8 mouse cellular contexts compared by ENCODE assay signal in the genomic region with DNA sequence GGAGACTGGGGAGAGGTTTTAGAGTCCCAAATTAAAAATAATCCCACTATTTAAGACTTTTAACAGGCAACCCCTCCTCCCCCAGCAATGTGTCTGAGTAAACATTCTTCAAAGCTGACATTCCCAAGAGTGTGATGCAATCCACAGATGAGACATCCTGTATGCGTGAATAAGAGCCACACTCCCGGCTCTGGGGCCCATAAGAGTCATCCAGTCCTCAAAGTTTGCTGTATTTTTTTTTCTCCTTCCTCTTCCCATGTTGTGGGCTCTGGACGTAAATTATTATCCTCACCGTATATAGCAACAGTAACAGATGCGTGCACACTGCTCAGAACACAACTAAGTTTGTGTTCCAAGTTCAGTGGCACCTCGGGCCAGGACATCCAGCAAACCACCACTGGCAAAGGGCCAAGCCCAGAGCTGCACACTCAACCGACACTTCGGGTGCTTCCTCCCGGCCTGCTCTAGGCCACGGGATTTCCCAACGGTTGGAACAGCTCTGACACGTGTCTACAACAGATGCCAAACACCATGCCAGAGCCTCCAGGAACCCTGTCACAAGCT.
DNase-seq lines count a peak whose midpoint lies in the region; ATAC-seq and TF ChIP-seq lines count a peak whose summit lies in the region.

No protein-coding gene starts in this region.

- H3K4me3 ChIP-seq in kidney, embryonic 15.5 days (replicated peaks) = no peak overlapping the region
- no peak overlapping the region for H3K4me3 ChIP-seq in myocyte
- H3K4me3 ChIP-seq in hindbrain, embryonic 10.5 days = no peak overlapping the region
- H3K4me3 ChIP-seq in forebrain, embryonic 16.5 days (replicated peaks; ENCODE audit: low read length) = no peak overlapping the region

- no peak for TF ChIP-seq POLR2A in myocyte (IDR thresholded peaks at IDR 0.05; ENCODE audit: insufficient read length, low read depth)

- no peak overlapping the region for H3ac ChIP-seq in myocyte (ENCODE audit: control insufficient read depth, insufficient read length)

- intact Hi-C loops in gastrocnemius, postnatal 36 days (cut with DNase I) = no loop called here

- no peak overlapping the region for H3K9ac ChIP-seq in kidney, embryonic 15.5 days
- H3K9ac ChIP-seq in forebrain, embryonic 16.5 days (replicated peaks; ENCODE audit: low read depth, low read length) = no peak overlapping the region

- DNase-seq in spleen, postnatal 36 days (ENCODE audit: low spot score in 2 of 2) = peak; percentile 12 to 33
- DNase-seq in spleen, adult 12 weeks (ENCODE audit: low spot score) = no peak
- peak; percentile 56 to 57 for DNase-seq in gastrocnemius, postnatal 36 days
- DNase-seq in yolk sac, embryonic 10.5 days (ENCODE audit: low spot score) = no peak
- no peak for DNase-seq in hindbrain, embryonic 10.5 days (ENCODE audit: low spot score)

- H3K27me3 ChIP-seq in kidney, embryonic 15.5 days = no peaks in the 10 kb centered on the region
- no peaks in the 10 kb centered on the region for H3K27me3 ChIP-seq in myocyte (ENCODE audit: control insufficient read depth, insufficient read depth, insufficient read length)
- no peaks in the 10 kb centered on the region; the same call in 1 of the 2 replicates for H3K27me3 ChIP-seq in hindbrain, embryonic 10.5 days (ENCODE audit: insufficient read depth, poor library complexity, severe bottlenecking)
- H3K27me3 ChIP-seq in forebrain, embryonic 16.5 days (replicated peaks; ENCODE audit: control insufficient read depth, insufficient read depth, low read length) = no peaks in the 10 kb centered on the region

- no peaks in the 10 kb centered on the region for H3K9me3 ChIP-seq in kidney, embryonic 15.5 days (replicated peaks)
- no peaks in the 10 kb centered on the region for H3K9me3 ChIP-seq in hindbrain, embryonic 10.5 days
- H3K9me3 ChIP-seq in forebrain, embryonic 16.5 days (ENCODE audit: control insufficient read depth, low read length) = no peaks in the 10 kb centered on the region

- no peak overlapping the region for H3K4me2 ChIP-seq in kidney, embryonic 15.5 days
- peak overlapping the region; percentile 69 for H3K4me2 ChIP-seq in myocyte (ENCODE audit: low read depth)
- no peak overlapping the region for H3K4me2 ChIP-seq in forebrain, embryonic 16.5 days (ENCODE audit: low read length)

- no peaks in the 10 kb centered on the region for H3K36me3 ChIP-seq in kidney, embryonic 15.5 days
- H3K36me3 ChIP-seq in myocyte (ENCODE audit: control insufficient read depth, insufficient read depth) = no peaks in the 10 kb centered on the region
- H3K36me3 ChIP-seq in hindbrain, embryonic 10.5 days = no peaks in the 10 kb centered on the region
- no peaks in the 10 kb centered on the region for H3K36me3 ChIP-seq in forebrain, embryonic 16.5 days (ENCODE audit: control insufficient read depth, insufficient read depth)

- peaks cover 16% of the 10 kb centered on the region for H3K4me1 ChIP-seq in kidney, embryonic 15.5 days
- peaks cover 27% of the 10 kb centered on the region for H3K4me1 ChIP-seq in hindbrain, embryonic 10.5 days (replicated peaks)
- H3K4me1 ChIP-seq in forebrain, embryonic 16.5 days (replicated peaks; ENCODE audit: control insufficient read depth, insufficient read depth, low read length) = peaks cover 10% of the 10 kb centered on the region

- WGBS in kidney, embryonic 15.5 days = 49% methylated on average over 12 of the region's 12 CpGs
- 84% methylated on average over 12 of the region's 12 CpGs for WGBS in hindbrain, embryonic 10.5 days
- WGBS in forebrain, embryonic 16.5 days = 72% methylated on average over 12 of the region's 12 CpGs

- peak; percentile 10; the same call in 1 of the 2 replicates for ATAC-seq in kidney, embryonic 15.5 days (replicated peaks; ENCODE audit: low FRiP score)
- no peak for ATAC-seq in forebrain, embryonic 16.5 days

- H3K27ac ChIP-seq in kidney, embryonic 15.5 days = 0 out of 2 replicates have a peak overlapping the region, but pooled peaks have one; percentile 39
- H3K27ac ChIP-seq in hindbrain, embryonic 10.5 days = no peak overlapping the region
- no peak overlapping the region for H3K27ac ChIP-seq in forebrain, embryonic 16.5 days (ENCODE audit: low read length)

- H3K79me2 ChIP-seq in myocyte (ENCODE audit: control insufficient read depth, insufficient read depth) = no peaks in the 10 kb centered on the region

TF ChIP-seq in myocyte, 11 proteins besides CTCF, POLR2A, EP300 and RAD21:
- TF ChIP-seq MYOG (IDR thresholded peaks at IDR 0.05; ENCODE audit: control insufficient read depth in 1 of 3, insufficient read depth in 1 of 3, insufficient read length in 2 of 3, low read depth in 2 of 3) (peak in 1 of 3 experiments; percentile 59), CEBPB (IDR thresholded peaks at IDR 0.05; ENCODE audit: insufficient read depth, poor library complexity, severe bottlenecking) (peak; percentile 98), MAX (IDR thresholded peaks at IDR 0.05; ENCODE audit: low read depth) (peak; percentile 34), TCF12 (IDR thresholded peaks at IDR 0.05; ENCODE audit: insufficient read depth, poor library complexity, severe bottlenecking) (no peak)

Comparison
In these comparisons a context has a peak if more than half of its experiments do, and no peak if none do; other contexts are left out.
1. DNase-seq: peak in spleen, postnatal 36 days (2 of 2) and gastrocnemius, postnatal 36 days (2 of 2); none in spleen, adult 12 weeks (single experiment), yolk sac, embryonic 10.5 days (single experiment) and hindbrain, embryonic 10.5 days (single experiment).